In genomic region chr6:103209202-103209601, GRCm38 (mm10) we compare ENCODE assay signal across 16 mouse cellular contexts.
A peak's percentile ranks its signal among the peaks of the same experiment; 100 is the strongest.
DNase-seq lines count a peak whose midpoint lies in the region; ATAC-seq and TF ChIP-seq lines count a peak whose summit lies in the region.
"Had no signal": no experiment of that assay in that cellular context is flagged by ENCODE, and none has a peak within 500 bp of the region (broad histone marks: within the 10 kb centered on the region; RNA-seq: fewer than 3 reads in every experiment).

No protein-coding gene starts in this region.

- no peak for TF ChIP-seq CTCF in hindbrain, postnatal 0 days (IDR thresholded peaks at IDR 0.05; ENCODE audit: low read depth)

- DNase-seq in cerebellum, postnatal 10 days = peak; percentile 44 to 66
- DNase-seq in cerebellum, postnatal 36 days = no peak
- DNase-seq in liver, embryonic 11.5 days (ENCODE audit: low spot score) = no peak
- no peak for DNase-seq in liver
- peak; percentile 80 for DNase-seq in adrenal gland, postnatal 10 days
- DNase-seq in hindbrain, postnatal 0 days (ENCODE audit: low spot score) = peak; percentile 75
- no peak for DNase-seq in thymus, postnatal 0 days (ENCODE audit: low spot score)
- DNase-seq: forebrain, postnatal 0 days; gastrocnemius, postnatal 14 days; kidney, adult 8-10 months; thymus, adult 2 months had no signal

- no peak overlapping the region for H3K4me2 ChIP-seq in liver, embryonic 11.5 days
- no peak overlapping the region for H3K4me2 ChIP-seq in hindbrain, postnatal 0 days (ENCODE audit: low read depth, low read length)
- H3K4me2 ChIP-seq: limb, embryonic 15.5 days had no signal

- H3K36me3 ChIP-seq in liver, embryonic 11.5 days (ENCODE audit: control insufficient read depth, insufficient read depth, low read length) = no peaks in the 10 kb centered on the region
- H3K36me3 ChIP-seq in hindbrain, postnatal 0 days (ENCODE audit: insufficient read depth, low read length) = no peaks in the 10 kb centered on the region
- H3K36me3 ChIP-seq: limb, embryonic 15.5 days had no signal

- H3K27ac ChIP-seq in liver, embryonic 11.5 days (ENCODE audit: low read depth, low read length) = no peak overlapping the region
- H3K27ac ChIP-seq in hindbrain, postnatal 0 days = no peak overlapping the region
- H3K27ac ChIP-seq: left cerebral cortex, adult 2 months; limb, embryonic 15.5 days had no signal

- ATAC-seq in liver, embryonic 11.5 days (replicated peaks; ENCODE audit: low FRiP score) = peak; percentile 23; the same call in 1 of the 2 replicates
- ATAC-seq in hindbrain, postnatal 0 days = peak; percentile 56; the same call in 1 of the 2 replicates
- ATAC-seq in cerebellum, adult (ENCODE audit: insufficient number of reproducible peaks, low FRiP score, low TSS enrichment) = no peak
- ATAC-seq: activated CD4-positive, CD25-positive, alpha-beta regulatory T cell, adult 4 months; forebrain, postnatal 0 days had no signal

- no peaks in the 10 kb centered on the region for H3K27me3 ChIP-seq in liver, embryonic 11.5 days (replicated peaks; ENCODE audit: control insufficient read depth, insufficient read depth, low read length)
- no peaks in the 10 kb centered on the region for H3K27me3 ChIP-seq in hindbrain, postnatal 0 days (ENCODE audit: insufficient read depth, low read length)
- H3K27me3 ChIP-seq: CH12.LX; limb, embryonic 15.5 days had no signal

- H3K9me3 ChIP-seq in liver, embryonic 11.5 days (ENCODE audit: control insufficient read depth, low read length) = no peaks in the 10 kb centered on the region
- H3K9me3 ChIP-seq in hindbrain, postnatal 0 days (ENCODE audit: low read length) = no peaks in the 10 kb centered on the region
- H3K9me3 ChIP-seq: limb, embryonic 15.5 days had no signal

- H3K4me3 ChIP-seq in liver, embryonic 11.5 days (ENCODE audit: low read depth, low read length) = no peak overlapping the region
- no peak overlapping the region for H3K4me3 ChIP-seq in hindbrain, postnatal 0 days (ENCODE audit: low read length)
- H3K4me3 ChIP-seq: left cerebral cortex, adult 2 months; limb, embryonic 15.5 days had no signal

- H3K4me1 ChIP-seq in liver, embryonic 11.5 days (replicated peaks; ENCODE audit: control insufficient read depth, insufficient read depth, low read length) = no peaks in the 10 kb centered on the region
- H3K4me1 ChIP-seq in hindbrain, postnatal 0 days (ENCODE audit: insufficient read depth, low read length) = no peaks in the 10 kb centered on the region
- H3K4me1 ChIP-seq: limb, embryonic 15.5 days had no signal

- no peak overlapping the region for H3K9ac ChIP-seq in liver, embryonic 11.5 days (ENCODE audit: low read depth, low read length)
- no peak overlapping the region for H3K9ac ChIP-seq in hindbrain, postnatal 0 days (replicated peaks; ENCODE audit: low read length)
- H3K9ac ChIP-seq: forebrain, postnatal 0 days; limb, embryonic 15.5 days had no signal

Comparison
In these comparisons a context has a peak if more than half of its experiments do, and no peak if none do; other contexts are left out.
1. DNase-seq: peak in cerebellum, postnatal 10 days (2 of 2), adrenal gland, postnatal 10 days (single experiment) and hindbrain, postnatal 0 days (single experiment); none in cerebellum, postnatal 36 days (0 of 2), liver, embryonic 11.5 days (single experiment), liver (single experiment) and thymus, postnatal 0 days (single experiment).